Mouse (Mus musculus) adrenal gland, adult 8-10 months (tissue): ENCODE results near the gene Ssbp2. TPM values are rescaled to one million over a fixed set of nuclear protein-coding genes. Genes with fewer than 3 reads are reported as not detected.

Experiments
- DNase-seq: peaks from one replicate; pipeline ENCODE4 v3.0.0; 2022
- total RNA-seq, 4 experiments: library from RNA; stranded (reverse); gene quantifications; 2 replicates each; pipeline ENCODE4 v1.2.4; 2022

Ssbp2 gene
- total RNA-seq, 4 experiments from 2014 or later, result 21.7 to 45.1 (median 30.5) TPM

DNA sequence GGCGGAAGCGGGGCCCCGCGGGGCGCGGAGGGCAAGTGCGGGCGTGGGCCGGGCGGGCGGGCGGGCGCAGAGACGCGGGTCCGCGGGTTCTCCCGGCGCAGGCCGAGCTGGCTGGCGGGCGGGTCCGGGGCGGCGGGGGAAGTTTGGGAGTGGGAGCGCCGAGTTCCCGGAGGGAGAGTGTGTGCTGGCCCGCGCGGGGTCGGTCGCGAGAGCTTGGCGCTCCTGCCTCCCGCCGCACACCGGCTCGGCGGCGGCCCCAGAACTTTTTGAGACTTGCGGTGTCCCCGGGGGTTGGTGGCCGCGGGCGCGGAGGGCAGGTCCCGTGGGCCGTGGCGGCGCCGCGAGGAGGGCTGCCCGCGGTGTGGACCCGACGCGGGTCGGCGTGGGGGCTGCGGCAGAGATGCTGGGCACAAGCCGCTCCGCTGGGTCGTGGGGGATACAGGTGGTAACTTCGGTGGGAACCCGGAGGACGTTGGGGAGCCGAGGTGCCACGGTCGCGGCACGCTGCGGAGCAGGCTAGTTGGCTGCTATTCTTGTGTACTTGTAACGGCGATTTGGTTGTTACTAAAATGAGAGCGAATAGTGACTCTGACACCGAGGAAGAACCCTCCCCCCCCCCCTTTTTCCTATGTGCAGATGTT, 1.7 kb downstream of the Ssbp2 start:
- DNase-seq, result peak; percentile 18

DNA sequence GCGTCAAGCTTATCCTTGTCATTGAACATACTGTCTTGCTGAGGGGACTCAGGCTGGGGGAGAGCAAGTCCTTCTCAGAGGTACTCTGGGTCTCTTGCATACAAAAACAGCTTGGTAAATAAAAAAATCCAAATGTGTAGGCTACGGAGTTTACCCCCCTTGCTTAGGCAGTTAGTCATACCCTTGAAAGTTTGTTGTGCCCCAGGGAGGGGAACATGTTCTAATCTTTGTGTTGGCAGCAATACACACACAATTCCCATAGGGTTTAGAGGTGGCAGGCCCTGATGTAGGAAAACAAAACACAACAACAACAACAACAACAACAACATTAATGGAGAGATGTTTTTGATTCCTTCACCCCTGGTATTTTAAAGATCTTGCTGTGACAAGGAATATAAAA, 2.3 kb downstream of the Ssbp2 start:
- no peak for DNase-seq

DNA sequence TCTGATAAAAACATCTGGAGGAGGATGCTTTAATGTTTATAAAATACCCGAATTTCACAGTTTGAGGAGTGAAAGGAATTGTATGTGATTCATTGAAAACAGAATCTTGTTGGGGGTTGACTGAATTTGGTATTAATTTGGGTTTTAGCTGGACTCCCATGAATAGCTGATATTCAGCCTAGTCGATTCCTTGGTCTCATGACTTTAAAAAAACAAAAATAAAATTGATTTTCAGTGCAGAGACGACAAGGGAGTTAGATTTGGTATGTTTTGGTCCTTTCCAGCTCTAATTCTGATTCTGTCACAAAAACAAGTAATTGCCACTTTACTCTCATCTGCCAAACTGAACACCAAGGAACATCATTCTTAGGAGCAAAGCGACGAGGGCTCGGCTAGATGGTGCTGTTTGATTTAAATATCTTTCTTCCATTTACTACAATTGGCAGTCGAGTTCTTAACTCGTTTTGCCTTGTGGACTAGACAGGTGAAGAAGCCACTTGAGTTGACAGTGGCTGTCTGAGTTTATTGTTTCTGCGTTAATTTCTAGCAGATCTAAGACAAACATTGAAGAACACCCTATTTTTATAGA, 2.9 kb downstream of the Ssbp2 start:
- no peak for DNase-seq

DNA sequence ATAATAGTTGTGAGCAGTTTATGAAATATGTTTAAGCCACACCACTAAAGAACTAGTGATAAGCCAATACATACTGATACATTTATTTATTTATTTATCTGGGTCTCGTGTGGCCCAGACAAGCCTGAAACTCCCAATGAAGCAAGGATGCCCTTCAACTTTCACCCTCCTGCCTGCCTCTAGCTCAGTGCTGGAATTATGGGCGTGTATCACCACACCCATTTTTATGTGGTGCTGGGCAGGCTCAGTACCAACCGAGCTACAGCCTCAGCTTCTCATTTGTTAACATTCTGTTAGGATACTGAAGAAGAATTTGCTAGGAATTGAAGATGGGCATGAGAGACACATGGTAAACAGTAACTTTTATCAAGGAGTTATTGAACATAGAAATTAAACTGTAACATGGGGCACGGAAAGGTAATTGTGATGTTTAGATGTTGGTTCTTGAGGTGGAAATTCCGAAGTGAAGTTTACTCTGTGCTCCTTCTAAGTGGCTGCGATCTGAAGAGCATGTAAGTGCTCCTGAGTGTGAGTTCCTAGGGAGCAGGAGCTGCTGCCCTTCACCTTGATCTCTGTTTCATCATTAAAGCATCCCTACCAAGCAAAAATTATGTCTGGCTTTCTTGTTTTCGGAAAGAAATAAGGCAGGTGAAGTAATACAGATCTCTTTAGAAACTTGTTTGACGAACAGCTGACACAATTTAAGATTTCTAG, 5.1 kb downstream of the Ssbp2 start:
- DNase-seq, result no peak

DNA sequence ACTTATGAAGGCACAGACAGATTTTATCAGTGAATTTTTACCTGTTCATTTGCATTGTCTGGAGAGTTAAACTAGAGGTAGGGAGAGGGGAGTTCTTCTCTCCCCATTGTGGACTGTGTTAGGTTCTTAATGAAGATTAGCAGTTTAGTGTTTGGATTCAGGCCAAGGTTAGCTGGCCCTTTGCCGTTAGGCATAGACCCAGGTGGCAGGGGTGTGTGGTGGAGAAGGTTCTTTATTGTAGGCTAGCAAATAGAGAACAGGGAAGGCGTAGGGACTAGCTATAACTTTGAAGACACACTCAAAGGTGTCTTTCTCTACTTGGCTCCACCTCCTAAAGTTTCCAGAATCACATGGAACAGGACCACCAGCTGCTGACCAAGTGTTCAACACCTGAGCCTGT, 11.5 kb downstream of the Ssbp2 start:
- DNase-seq, result no peak

DNA sequence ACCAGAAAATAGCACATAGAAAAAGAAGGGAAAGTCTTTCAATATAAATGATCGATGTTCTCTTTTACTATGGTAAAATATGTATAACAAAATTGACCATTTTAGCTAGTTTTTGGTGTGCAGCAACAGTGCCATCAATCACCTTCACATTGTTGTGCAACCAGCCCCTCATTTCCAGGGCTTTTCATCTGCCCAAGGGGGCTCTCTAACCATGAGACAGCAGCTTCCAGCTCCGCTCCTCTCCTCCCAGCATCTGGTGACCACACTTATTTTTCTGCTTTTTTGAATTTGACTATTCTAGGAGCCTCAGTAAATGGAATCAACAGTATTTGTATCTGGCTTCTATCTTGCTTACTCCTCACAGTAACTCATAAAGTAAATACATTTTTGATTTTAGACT, 11.9 kb downstream of the Ssbp2 start:
- DNase-seq, result no peak

DNA sequence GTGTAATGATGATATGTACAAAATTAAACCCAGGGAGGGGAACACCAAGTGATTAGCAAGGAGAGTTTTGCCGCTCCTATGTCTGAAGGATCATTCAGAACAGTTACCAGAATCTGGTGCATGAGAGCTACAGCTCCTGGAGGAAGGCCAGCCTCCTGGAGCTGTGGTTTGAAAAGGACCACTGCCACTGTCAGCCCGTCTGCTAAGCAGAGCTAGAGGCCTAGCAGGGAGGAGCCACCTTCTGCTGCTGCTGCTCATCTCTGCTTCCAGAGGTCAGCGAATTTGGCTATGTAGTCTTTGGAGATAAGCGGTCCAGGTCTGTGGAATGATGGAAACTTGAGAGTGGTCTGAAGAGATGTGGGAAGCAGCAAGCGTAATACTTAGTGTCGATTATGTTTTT, 13.4 kb downstream of the Ssbp2 start:
- no peak for DNase-seq

DNA sequence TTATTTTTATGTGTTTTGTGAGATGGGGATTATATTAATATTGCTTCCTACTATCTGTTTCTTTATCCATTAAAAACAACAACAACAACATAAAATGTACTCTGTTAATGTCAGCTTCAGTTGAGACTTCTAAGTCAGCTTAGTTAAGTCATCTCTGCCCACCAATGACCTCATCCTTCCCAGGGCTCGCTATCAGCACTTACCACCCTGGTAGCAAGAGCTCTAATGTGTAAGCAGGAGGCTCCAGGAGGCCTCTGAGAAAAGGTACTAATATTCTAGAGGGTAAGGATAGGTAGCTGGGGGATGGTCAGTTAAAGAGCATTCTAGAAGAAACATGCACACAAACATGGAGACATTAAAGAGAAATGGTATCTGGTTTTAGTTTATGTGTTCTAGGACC, 13.9 kb downstream of the Ssbp2 start:
- DNase-seq, result no peak

DNA sequence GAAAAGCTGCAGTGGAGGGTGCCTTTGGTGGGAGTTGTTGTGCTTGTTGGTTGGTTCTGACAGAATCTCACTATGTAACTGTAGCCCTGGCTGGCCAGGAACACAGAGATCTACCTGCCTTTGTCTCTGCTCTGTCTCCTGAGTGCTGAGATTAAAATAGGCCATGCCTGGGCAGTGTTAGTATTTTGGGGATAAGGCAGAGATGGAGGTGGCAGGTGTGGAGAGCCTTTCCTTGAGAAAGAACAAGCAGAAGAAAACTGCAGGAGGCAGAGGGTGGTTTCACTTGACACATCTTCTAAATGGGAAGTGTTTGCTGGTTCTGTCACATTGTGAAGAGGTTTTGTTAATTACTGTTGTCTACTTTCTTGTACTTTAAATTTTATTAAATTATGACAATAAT, 15.8 kb downstream of the Ssbp2 start:
- DNase-seq, result no peak

DNA sequence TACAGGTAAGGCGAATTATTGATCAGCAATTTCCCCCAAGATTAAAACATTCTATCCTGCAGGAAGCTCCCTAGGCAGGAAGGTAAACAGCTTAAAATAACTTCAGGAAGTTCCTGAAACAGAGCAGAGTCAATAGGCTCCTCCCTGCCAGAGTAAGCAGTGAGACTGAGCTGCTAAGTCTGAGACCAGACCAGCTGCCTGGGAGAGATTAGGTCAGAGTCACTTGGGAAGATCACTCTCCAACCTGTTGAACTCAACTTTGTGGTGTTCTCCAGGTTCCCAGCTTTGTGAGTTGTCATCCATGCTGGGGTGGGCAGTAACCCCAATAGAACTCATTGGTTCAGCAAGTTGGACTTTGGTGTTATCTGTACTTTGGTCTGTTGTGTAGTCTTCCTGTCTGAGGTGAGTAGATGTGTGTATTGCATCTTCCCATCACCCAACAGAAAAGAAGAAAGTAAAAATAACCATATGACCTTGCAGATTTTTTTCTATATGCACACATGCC, 16.6 kb downstream of the Ssbp2 start:
- DNase-seq, result no peak

DNA sequence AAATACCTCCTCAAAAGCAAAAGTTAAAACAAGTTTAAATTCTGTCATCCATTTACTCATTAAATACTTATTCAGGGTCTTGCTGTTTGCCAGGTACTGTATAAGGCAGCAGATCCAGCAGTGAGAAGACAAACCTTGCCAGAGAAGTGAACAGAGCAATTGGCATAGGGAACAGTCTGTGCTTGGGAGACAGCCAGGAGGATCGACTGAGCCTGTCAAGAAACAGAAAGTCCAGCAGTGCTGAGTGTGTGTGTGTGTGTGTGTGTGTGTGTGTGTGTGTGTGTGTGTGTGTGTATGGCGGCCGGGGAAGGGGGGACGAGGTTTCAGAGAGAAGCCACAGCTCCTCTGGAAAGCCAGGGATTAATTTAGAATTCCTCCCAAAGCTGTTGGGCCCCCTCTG, 17.9 kb downstream of the Ssbp2 start:
- peak; percentile 20 for DNase-seq

DNA sequence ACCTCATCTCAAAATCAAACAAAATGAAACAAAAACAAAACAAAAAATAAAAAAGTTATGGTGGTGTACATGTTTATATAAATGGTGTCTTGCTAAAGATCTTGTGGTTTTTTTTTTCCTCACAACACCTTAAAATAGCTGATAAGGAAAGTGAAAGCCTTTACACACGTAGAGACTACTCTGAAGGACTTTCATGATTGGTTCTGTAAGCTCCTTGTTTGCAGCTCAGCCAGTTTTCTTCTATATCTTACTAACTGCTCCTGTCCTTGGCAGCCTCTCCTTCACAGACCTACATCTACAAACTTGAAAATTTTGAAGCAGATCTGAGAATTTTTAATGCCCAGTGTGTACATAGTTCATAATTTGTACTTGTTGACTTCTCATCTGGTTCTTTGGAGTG, 24.2 kb downstream of the Ssbp2 start:
- DNase-seq, result no peak

DNA sequence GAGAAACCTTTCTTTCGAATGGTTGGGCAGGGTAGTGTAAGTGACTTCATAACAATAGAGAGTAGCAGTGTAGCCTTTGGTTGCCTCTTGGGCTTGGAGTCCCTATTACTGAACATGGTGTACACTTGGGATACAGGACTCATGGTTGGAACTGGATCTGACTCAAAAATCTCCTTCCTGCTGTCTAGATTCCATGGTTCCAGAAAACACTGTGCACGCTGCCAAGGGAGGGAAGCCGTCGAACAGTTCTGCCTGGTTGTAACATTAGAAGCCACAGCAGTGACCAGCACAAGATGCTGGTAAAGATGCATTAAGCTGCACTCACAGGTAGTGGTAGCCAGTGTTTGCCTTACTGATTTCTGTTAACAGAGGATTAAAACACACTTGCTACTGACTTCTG, 32.0 kb downstream of the Ssbp2 start:
- DNase-seq, result no peak

DNA sequence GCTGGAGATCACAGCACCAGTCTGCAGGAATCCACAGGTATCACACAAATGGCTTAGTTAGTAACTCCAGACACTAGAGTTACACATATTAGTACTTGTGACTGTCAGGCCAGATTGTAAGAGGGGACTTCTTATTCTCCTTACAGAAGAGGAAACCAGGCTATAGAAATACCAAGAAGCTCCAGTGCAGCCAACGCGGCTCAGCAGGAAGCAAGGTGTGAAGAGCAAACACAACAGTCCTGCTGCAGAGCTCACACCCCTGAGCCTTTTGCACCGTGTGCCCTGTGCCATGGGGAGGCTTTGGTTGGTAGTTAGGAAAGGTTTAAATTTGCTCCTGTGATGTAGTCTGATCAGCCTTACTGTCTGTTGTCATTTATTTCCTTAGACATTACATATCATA, 37.0 kb downstream of the Ssbp2 start:
- DNase-seq, result no peak

DNA sequence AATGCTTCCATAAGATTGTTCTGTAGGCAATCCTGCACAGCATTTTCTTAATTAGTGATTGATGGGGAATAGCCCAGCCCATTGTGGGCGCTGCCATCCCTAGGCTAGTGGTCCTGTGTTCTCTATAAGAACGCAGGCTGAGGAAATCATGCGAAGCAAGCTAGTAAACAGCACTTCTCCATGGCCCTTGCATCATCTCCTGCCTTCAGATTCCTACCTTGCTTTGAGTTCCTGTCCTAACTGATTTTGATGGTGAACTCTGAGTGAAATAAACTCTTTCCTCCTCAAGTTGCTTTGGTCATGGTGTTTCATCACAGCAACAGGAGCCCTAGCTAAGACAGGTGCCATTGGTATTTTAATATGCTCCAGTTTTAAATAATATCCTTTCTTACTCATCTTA, 41.7 kb downstream of the Ssbp2 start:
- DNase-seq, result no peak

DNA sequence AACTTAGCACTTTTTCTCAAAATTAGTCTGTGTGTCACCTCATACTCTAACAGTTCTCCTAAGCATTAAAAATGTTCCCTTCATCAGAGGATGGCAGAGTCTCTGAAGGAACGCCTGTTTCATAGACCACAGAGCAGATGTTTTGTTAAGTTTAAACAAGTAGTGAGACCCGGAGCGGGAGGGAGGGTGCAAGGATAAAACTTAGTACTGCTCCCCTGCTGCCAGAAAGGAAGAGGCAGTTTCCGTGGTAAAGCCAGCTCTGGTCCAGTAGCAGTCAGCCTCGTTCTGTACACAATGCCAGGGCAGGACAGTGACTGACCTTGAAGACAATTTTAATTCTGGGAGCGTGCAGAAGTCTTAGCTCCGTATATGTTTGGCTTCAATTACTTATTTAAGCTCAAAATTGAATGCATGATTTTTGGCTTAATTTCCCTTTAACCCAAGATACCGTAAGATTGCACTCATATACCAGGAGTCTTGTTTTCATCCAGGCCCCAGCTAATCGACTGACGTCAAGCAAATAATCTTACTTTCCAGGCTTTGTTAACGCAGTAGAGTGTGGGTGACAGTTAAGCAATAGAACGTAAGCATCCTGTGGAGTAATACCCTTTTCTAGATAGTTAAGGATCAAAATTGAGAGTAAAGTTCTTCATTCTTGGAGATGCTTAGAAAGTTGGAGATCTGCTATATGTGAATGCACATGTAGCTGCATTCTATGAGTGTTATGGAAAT, 42.7 kb downstream of the Ssbp2 start:
- no peak for DNase-seq

DNA sequence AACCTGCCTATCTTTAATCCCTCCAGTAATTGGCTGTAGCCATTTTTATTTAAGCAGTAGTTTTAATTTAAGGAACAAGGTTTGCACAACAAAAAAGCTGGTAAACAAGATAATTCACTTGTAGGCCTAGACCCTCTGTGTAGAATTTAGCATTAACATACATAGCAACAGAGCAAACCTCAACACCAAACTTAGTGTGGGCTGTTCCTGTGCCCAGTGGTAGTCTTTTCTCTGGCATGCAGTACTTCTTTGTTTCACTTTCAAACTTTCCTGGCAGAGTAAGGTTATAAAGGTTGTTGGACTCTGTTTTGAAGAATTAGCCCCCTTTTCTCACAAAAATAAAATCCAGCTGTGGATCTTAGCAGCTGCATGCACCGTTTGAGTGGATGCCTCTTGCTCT, 48.9 kb downstream of the Ssbp2 start:
- no peak for DNase-seq

DNA sequence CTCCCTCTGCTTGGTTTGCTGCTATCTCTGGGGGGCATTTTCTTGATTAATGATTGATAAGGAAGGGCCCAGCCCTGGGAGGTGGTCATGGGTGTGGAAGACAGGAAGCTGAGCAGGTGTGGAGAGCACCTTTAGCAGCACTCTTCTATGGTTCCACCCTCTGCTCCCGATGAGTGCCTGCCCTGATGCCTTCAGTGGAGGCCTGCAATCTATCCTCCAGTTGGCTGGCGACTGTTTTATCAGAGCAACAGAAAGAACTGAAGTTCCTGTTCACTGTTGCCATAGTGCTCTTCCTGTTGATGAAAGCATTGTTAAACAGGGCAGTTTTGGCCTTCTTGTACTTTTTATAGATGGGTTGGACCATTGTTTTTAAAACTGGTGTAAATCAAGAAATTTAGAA, 49.4 kb downstream of the Ssbp2 start:
- DNase-seq, result no peak

DNA sequence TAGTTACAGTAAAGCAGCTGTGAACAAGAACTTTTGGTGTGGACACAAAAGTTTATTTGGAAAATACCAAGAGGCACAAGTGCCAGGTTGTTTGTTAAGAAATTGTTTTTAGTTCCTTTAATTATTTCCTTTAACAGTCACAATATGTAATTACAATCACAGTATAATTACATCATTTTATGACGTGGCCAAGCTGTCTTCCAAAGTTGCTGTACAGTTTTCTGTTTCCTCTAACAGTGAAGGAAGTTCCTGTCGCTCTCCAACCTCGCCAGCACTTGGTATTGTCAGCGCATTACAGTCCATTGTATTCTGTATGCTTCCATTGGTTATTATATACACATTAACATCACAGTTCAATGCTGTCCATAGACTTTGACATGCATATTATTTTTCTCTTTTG, 54.9 kb downstream of the Ssbp2 start:
- no peak for DNase-seq

DNA sequence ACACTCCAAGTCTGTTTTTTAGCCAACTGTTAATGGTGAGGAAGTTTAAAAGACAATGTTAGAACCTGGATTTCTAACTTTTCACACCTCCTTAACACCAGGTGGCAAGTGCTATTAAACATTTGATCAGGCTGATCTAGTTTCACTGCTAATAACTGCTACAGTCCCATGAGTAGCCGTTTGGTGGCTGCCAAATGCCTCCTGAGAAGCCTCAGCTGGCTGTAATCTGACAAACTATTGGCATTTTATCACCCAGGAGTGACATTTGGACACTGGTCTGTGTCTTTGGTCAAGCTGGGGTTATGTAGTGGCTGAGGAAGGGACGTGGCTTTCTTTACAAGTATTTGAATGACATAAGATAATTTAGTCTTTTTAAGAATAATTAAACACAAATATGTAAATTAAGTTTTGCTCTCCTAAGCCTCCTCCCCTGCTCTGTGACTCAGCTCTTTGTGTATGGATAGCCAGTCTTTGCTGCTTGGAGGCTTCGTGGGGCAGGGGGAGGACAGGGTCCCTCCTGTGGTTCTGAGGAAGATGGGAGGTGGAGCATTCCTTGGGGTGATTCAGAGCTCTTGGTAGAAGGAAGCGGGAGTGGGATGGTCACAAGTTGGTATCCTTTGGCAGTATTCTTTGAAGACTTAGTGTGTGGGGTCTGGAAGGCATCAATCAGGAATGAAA, 60.1 kb downstream of the Ssbp2 start:
- DNase-seq, result no peak

DNA sequence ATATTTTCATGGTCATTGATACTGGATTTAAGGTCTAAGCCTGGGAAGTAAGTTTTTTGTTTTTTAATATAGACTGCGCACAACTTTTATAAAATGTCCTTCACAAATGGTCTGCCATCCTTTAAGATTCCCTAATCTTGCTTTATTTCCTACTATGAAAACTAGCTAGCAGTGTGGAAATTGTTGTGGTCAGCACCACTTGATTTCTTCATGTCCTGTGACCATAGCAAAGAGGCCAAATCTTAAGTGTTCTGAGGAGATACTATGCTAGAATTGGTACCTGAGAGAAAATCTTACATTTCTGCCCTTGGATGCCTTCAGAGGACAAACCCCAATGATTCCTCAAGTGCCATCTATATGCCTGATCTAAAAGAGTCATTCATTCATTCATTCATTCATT, 60.9 kb downstream of the Ssbp2 start:
- DNase-seq, result no peak

DNA sequence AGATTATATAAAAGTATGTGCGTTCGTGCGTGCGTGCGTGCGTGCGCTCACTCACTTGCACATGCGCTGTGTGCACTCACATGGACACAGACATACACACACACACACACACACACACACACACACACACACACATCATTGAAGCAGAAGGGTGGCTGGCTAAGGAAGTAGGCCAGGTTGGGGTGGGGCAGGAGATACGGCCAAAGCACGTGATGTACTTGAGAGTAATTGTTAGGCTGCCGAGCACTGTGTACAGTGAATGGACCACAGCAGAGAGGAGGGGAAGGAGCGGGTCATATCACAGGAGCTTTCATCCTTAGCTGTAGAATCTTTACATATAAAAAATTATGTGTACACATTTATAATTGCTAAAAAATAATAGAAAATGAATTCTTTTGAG, 66.0 kb downstream of the Ssbp2 start:
- no peak for DNase-seq

DNA sequence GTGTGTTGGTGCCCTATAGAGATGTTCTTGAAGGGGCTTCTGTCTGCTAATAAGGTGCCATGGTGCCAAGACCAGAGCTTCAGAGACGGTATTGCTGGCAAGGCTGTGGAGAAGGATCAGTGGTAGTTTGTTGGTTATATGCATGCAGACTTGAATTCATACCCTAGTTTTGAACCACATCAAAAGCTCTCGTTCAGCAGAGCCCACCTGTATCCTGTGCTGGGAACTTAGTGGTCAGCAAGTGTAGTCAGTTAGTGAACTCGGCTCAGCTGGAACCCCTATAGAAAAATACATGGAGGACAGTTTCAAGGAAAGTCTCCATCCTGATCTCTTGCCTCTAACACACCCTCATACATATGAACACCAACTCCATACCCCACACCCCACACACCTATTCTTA, 69.7 kb downstream of the Ssbp2 start:
- no peak for DNase-seq
